Mouse (Mus musculus): Measurements from ENCODE around the gene Kcnk4. TPM values are rescaled to one million over a fixed set of nuclear protein-coding genes. Genes with fewer than 3 reads are reported as not detected.
A peak's percentile ranks its signal among the peaks of the same experiment; 100 is the strongest.

Kcnk4 gene
- polyA plus RNA-seq, 1 experiment from 2014 or later, result 1.4 TPM

DNA sequence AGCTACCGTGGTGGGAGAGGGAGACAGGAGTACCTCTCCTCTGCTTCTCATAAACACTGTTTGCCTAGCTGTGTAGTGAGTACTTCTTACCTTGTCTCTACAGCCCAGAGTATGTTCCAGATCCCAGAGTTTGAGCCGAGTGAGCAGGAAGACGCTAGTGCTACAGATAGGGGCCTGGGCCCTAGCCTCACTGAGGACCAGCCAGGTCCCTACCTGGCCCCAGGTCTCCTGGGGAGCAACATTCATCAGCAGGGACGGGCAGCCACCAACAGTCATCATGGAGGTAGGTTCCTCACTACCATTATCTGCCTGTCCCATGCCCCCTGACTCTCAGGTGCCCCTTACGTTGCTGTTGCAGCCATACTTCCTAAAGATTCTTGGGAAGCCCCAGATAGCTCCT is 8.4 kb upstream of the Kcnk4 start:
- Histone ChIP-seq H3K36me3 (0 out of 2 replicates have a peak, but pooled peaks cover 6% of the 10 kb centered on the region), H3K9ac (peak overlapping the region; percentile 91; the same call in 1 of the 2 replicates), H3K9me3 (replicated peaks) (no peaks in the 10 kb centered on the region), H3K27me3 (no peaks in the 10 kb centered on the region), H3K4me3 (replicated peaks) (peak overlapping the region; percentile 93), H3K4me2 (replicated peaks) (peak overlapping the region; percentile 98), H3K4me1 (peaks cover 27% of the 10 kb centered on the region), H3K27ac (replicated peaks) (peak overlapping the region; percentile 97)
- ATAC-seq (ENCODE audit: insufficient number of reproducible peaks, low FRiP score, low TSS enrichment, low read depth), result no peak
- 28% methylated on average over 5 of the region's 5 CpGs for WGBS

DNA sequence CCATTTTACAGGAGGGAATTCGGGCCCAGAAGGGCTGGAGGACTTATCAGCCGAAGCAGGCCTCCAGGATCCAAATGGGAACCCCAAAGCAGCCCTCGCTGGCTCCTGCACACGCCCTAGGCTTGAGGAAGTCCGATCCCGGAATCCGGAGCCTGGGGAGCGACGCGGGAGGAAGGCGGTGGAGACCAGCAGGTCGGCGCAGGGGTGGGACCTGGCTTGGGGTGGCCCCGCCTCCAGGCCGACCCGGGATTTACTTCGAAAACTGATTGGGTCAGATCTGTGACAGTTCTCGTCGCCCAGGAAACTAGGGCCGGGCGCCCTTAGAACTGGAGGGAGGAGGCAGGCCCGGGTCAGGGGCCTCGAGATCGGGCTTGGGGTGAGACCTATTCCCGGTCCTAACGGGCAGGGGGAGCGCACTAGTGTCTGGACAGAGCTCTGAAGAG is 8.0 kb upstream of the Kcnk4 start, which contains the start of gene Gpr137:
TSS of gene Gpr137 (minus strand) at position 232 of the 443 bp plus-strand sequence.
- WGBS, result under 1% methylated on average over 27 of the region's 27 CpGs
- Histone ChIP-seq H3K27me3 (no peaks in the 10 kb centered on the region), H3K9me3 (replicated peaks) (no peaks in the 10 kb centered on the region), H3K36me3 (0 out of 2 replicates have a peak, but pooled peaks cover 6% of the 10 kb centered on the region), H3K27ac (replicated peaks) (peak within 1 kb of the TSS; percentile 97), H3K4me3 (replicated peaks) (peak within 1 kb of the TSS; percentile 93), H3K9ac (peak within 1 kb of the TSS; percentile 91), H3K4me2 (replicated peaks) (peak within 1 kb of the TSS; percentile 98), H3K4me1 (peaks cover 27% of the 10 kb centered on the region)
- ATAC-seq (ENCODE audit: insufficient number of reproducible peaks, low FRiP score, low TSS enrichment, low read depth), result peak; percentile 89

DNA sequence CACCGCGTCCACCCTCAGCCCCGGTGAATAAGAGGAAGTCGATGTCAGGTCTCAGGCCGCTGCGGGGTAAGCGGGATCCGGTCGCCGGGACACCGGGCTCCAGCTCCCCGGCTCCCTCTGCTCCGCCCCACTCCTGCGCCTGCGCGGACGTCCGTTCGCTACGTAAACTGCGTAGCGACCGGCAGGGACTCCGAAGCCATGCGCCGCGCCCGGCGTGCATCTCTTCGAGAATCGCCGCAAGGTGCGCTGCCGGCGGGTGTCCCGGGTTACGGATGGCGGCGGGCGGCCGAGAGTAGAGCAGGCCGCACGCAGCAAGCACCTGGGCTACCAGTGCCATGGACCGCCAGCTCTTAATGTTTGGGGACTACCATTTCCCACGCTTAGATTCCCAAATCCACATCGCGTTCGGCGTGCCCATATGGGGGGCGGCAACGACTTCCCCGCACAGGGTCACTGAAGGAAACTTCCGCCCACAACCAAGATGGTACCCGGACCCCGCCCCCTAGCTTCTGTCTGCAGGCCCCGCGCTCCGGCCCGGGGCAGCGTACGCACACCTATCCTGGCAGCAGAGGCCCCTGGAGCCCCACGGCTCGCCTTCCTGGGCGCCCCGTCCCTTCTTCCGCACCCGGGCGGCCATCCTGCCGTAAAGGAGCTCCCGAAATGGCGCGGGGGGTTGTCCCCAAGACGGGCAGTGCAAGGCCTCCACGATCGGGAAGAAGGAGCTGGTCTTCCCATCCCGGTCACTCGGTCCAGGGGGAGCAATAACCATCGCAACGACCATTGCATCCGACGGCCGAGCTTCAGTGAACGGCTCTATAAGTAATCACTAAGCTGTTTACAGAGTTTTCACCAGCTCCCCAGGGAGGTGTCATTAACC is 7.3 kb upstream of the Kcnk4 start, which contains the start of gene Bad:
TSS of gene Bad (plus strand) at position 490 of the 877 bp plus-strand sequence.
- Histone ChIP-seq H3K4me3 (replicated peaks) (peak within 1 kb of the TSS; percentile 93), H3K4me1 (peaks cover 25% of the 10 kb centered on the region), H3K4me2 (replicated peaks) (peak within 1 kb of the TSS; percentile 98), H3K27me3 (no peaks in the 10 kb centered on the region), H3K9me3 (replicated peaks) (no peaks in the 10 kb centered on the region), H3K36me3 (0 out of 2 replicates have a peak, but pooled peaks cover 6% of the 10 kb centered on the region), H3K27ac (replicated peaks) (peak within 1 kb of the TSS; percentile 97), H3K9ac (peak within 1 kb of the TSS; percentile 91)
- ATAC-seq (ENCODE audit: insufficient number of reproducible peaks, low FRiP score, low TSS enrichment, low read depth), result peak; percentile 81
- under 1% methylated on average over 83 of the region's 83 CpGs for WGBS

DNA sequence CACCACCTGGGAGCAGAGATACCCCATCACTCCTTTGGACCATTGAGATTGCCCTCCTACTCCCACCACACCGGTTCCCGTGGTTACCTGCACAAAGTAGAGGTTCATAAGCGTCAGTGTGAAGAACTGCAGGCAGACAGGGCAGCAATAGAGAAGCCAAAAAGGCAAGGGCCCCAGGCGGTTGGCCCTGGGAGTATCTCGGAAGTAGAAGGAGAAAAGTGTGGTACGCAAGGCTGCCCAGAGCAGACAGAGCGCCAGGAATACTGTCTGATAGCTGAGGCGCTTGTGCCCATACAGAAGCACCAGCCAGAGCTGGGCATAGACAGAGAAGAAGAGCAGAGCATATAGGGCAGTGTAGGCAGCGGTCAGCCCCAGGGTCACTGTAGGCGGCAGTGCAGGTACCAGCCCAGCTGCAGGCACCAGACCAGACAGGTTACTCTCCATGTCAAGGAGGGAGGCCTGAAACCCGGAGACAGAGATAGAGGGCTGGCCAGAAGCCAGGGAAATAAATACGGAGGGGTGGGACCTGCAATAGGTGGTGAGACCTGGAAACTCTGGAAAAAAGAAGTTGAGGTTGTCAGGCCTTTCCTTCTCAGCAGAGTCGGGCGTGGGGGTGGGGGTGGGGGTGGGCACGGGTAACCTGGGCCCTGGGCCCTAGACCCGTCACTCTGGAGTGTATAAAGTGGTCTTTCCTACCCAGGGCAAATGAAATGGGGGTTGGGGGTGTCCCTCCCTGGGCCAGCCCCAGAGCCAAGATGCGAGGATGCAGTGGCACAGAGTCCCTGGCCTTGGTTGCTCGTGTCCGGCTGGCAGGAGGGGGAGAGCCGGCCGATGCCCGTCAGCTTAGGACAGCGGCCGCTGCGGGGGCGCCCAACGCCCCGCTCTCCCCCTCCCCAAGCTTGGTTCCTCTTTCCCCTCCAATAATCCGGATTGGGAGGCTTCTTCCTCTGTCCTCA is 6.4 kb upstream of the Kcnk4 start:
- Histone ChIP-seq H3K27me3 (peaks cover 7% of the 10 kb centered on the region), H3K4me2 (replicated peaks) (peak overlapping the region; percentile 98), H3K9me3 (replicated peaks) (no peaks in the 10 kb centered on the region), H3K27ac (replicated peaks) (peak overlapping the region; percentile 97; the same call in 1 of the 2 replicates), H3K9ac (peak overlapping the region; percentile 91), H3K36me3 (0 out of 2 replicates have a peak, but pooled peaks cover 6% of the 10 kb centered on the region), H3K4me1 (peaks cover 25% of the 10 kb centered on the region), H3K4me3 (replicated peaks) (peak overlapping the region; percentile 93)
- no peak for ATAC-seq (ENCODE audit: insufficient number of reproducible peaks, low FRiP score, low TSS enrichment, low read depth)
- 19% methylated on average over 29 of the region's 29 CpGs for WGBS

- H3K27me3 ChIP-seq, result peaks cover 19% of the 10 kb centered on the region
- no peak overlapping the region for H3K9ac ChIP-seq
- H3K4me2 ChIP-seq (replicated peaks), result no peak overlapping the region
- no peak overlapping the region for H3K27ac ChIP-seq (replicated peaks)
- H3K4me3 ChIP-seq (replicated peaks), result no peak overlapping the region
- H3K9me3 ChIP-seq (replicated peaks), result no peaks in the 10 kb centered on the region
- ATAC-seq (ENCODE audit: insufficient number of reproducible peaks, low FRiP score, low TSS enrichment, low read depth), result no peak
- 87% methylated on average over 20 of the region's 20 CpGs for WGBS
- H3K4me1 ChIP-seq, result peaks cover 27% of the 10 kb centered on the region
- H3K36me3 ChIP-seq, result no peaks in the 10 kb centered on the region
These were observed 5.0 kb upstream of the Kcnk4 start for GRCm38 (mm10) chr19:6939106-6940002.

DNA sequence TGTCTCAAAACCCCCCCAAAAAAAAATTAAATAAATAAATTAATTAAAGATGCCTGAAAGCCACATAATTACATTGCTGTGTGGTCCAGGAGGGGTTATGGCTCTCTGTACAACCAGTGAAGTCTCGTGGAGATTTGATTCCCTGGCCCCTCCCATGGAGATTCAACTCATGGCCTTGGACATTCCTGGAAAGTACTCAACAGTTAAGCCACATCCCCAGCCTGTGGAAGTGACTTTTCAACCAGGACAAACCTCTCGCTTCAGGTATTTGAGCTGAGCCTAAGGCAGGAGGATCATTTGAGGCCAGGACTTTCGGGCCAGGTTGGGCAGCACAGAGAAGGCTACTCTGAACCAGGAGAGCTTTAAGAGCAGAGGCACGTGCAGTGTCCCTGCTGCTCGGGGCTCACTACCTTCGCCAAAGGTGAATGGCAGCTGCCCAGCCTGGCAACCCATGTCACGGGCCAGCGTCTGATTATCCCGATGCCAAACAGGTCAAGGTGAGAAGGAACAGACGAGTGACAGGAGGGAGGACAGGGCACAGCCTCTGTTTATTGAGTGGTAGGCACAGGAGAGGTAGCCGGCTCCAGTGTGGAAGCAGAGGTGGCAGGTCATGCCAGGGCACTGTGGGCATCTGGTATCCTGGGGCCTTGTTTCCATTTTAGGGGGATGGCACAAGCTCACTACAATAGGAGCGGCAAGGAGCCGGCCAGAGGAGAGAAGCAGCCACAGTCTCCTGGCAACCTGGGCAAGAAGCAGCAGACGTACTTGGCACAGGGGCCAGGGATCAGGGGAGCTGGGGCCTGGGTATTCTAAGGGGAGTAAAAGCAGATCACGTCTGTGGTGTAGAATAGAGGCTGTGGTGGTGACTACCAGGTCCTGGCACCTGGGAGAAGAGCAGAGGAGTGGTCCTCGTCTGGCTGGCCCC is 3.5 kb upstream of the Kcnk4 start:
- Histone ChIP-seq H3K9me3 (replicated peaks) (no peaks in the 10 kb centered on the region), H3K27me3 (peaks cover 34% of the 10 kb centered on the region), H3K4me3 (replicated peaks) (no peak overlapping the region), H3K4me2 (replicated peaks) (no peak overlapping the region), H3K9ac (no peak overlapping the region), H3K27ac (replicated peaks) (no peak overlapping the region), H3K4me1 (peaks cover 36% of the 10 kb centered on the region), H3K36me3 (no peaks in the 10 kb centered on the region)
- 75% methylated on average over 16 of the region's 16 CpGs for WGBS
- ATAC-seq (ENCODE audit: insufficient number of reproducible peaks, low FRiP score, low TSS enrichment, low read depth), result no peak

GRCm38 (mm10) chr19:6936299-6936698 is 2.0 kb upstream of the Kcnk4 start:
- Histone ChIP-seq H3K9ac (no peak overlapping the region), H3K27me3 (peaks cover 49% of the 10 kb centered on the region), H3K4me2 (replicated peaks) (no peak overlapping the region), H3K27ac (replicated peaks) (no peak overlapping the region), H3K4me1 (peaks cover 35% of the 10 kb centered on the region), H3K9me3 (replicated peaks) (no peaks in the 10 kb centered on the region), H3K4me3 (replicated peaks) (no peak overlapping the region), H3K36me3 (no peaks in the 10 kb centered on the region)
- ATAC-seq (ENCODE audit: insufficient number of reproducible peaks, low FRiP score, low TSS enrichment, low read depth), result no peak
- WGBS, result 21% methylated on average over 3 of the region's 3 CpGs

GRCm38 (mm10) chr19:6933436-6934194 is 700 bp downstream of the Kcnk4 start:
- WGBS, result 3% methylated on average over 58 of the region's 58 CpGs
- no peak overlapping the region for H3K27ac ChIP-seq (replicated peaks)
- peak overlapping the region; percentile 33; the same call in 1 of the 2 replicates for H3K9ac ChIP-seq
- no peaks in the 10 kb centered on the region for H3K9me3 ChIP-seq (replicated peaks)
- peak overlapping the region; percentile 50 for H3K4me3 ChIP-seq (replicated peaks)
- H3K4me1 ChIP-seq, result peaks cover 18% of the 10 kb centered on the region
- H3K4me2 ChIP-seq (replicated peaks), result peak overlapping the region; percentile 94
- H3K27me3 ChIP-seq, result peaks cover 71% of the 10 kb centered on the region
- peak; percentile 48 for ATAC-seq (ENCODE audit: insufficient number of reproducible peaks, low FRiP score, low TSS enrichment, low read depth)
- no peaks in the 10 kb centered on the region for H3K36me3 ChIP-seq

DNA sequence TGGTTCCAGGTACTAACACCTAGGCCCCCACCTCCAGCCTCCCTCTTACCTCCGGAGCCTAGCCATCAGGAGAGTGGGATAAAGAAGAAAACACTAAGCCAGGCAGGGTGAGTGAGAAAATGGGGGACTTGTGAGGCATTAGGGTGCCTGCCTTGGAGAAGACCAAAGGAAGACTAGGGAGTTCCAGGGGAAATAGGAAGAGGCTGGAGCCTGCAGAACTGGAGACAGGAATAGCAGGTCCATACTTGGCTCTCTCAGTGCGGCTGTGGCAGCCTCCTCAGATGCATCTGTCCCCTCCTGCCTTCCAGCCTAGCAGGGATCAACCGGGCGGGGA is 1.2 kb downstream of the Kcnk4 start:
- Histone ChIP-seq H3K9ac (no peak overlapping the region), H3K27me3 (peaks cover 73% of the 10 kb centered on the region), H3K27ac (replicated peaks) (no peak overlapping the region), H3K36me3 (no peaks in the 10 kb centered on the region), H3K4me3 (replicated peaks) (peak overlapping the region; percentile 50; the same call in 1 of the 2 replicates), H3K4me1 (peaks cover 18% of the 10 kb centered on the region), H3K4me2 (replicated peaks) (peak overlapping the region; percentile 94), H3K9me3 (replicated peaks) (no peaks in the 10 kb centered on the region)
- ATAC-seq (ENCODE audit: insufficient number of reproducible peaks, low FRiP score, low TSS enrichment, low read depth), result no peak
- WGBS, result 14% methylated on average over 4 of the region's 4 CpGs
